In the genomic region with DNA sequence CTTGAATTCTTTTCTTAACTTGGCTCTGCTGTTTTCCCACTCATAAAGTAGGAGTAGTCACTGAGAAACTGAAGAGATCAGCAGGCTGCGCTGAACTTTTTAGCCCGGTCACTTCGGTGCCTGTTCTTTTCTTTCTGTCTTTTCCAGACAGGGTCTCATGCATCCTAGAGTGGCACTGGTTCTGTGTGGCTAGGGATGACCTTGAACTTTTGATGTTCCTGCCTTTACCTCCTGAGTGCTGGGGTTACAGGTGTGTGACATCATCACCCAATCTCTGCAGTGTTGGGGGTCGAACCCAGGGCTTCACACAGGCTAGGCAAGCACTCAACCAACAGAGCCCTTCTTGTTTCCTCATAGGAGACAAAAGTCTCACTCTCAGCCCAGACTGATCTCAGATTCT, we compare ENCODE assay signal across 26 mouse cellular contexts. TPM values are rescaled to one million over a fixed set of nuclear protein-coding genes. Genes with fewer than 3 reads are reported as not detected.
A peak's percentile ranks its signal among the peaks of the same experiment; 100 is the strongest.
DNase-seq lines count a peak whose midpoint lies in the region; ATAC-seq lines count a peak whose summit lies in the region.
"Had no signal": no experiment of that assay in that cellular context is flagged by ENCODE, and none has a peak within 500 bp of the region (broad histone marks: within the 10 kb centered on the region; RNA-seq: fewer than 3 reads in every experiment).

No protein-coding gene starts in this region.

- H3K36me3 ChIP-seq in embryonic facial prominence, embryonic 12.5 days: no peaks in the 10 kb centered on the region
- no peaks in the 10 kb centered on the region for H3K36me3 ChIP-seq in embryonic facial prominence, embryonic 10.5 days (replicated peaks)
- H3K36me3 ChIP-seq in midbrain, embryonic 11.5 days (ENCODE audit: control insufficient read depth, insufficient read depth, low read length): no peaks in the 10 kb centered on the region
- no peaks in the 10 kb centered on the region for H3K36me3 ChIP-seq in midbrain, embryonic 13.5 days
- no peaks in the 10 kb centered on the region for H3K36me3 ChIP-seq in neural tube, embryonic 15.5 days
- H3K36me3 ChIP-seq: G1E had no signal

- H3K4me2 ChIP-seq in embryonic facial prominence, embryonic 12.5 days (replicated peaks): no peak overlapping the region
- H3K4me2 ChIP-seq in midbrain, embryonic 11.5 days: no peak overlapping the region
- no peak overlapping the region for H3K4me2 ChIP-seq in midbrain, embryonic 13.5 days (replicated peaks)
- no peak overlapping the region for H3K4me2 ChIP-seq in neural tube, embryonic 15.5 days

- 92% methylated on average over 4 of the region's 4 CpGs for WGBS in embryonic facial prominence, embryonic 12.5 days
- 91% methylated on average over 4 of the region's 4 CpGs for WGBS in embryonic facial prominence, embryonic 10.5 days
- 89% methylated on average over 4 of the region's 4 CpGs for WGBS in midbrain, embryonic 11.5 days
- 97% methylated on average over 4 of the region's 4 CpGs for WGBS in midbrain, embryonic 13.5 days
- WGBS in neural tube, embryonic 15.5 days: 95% methylated on average over 4 of the region's 4 CpGs

- 0 out of 2 replicates have a peak, but pooled peaks have one; percentile 35 for ATAC-seq in embryonic facial prominence, embryonic 12.5 days (ENCODE audit: insufficient number of reproducible peaks, insufficient read depth, low FRiP score, low TSS enrichment)
- no peak for ATAC-seq in midbrain, embryonic 11.5 days (ENCODE audit: low FRiP score)
- no peak for ATAC-seq in midbrain, embryonic 13.5 days
- ATAC-seq in neural tube, embryonic 15.5 days (ENCODE audit: low FRiP score): no peak
- ATAC-seq: activated CD4-positive, CD25-positive, alpha-beta regulatory T cell, adult 4 months; CD4-positive, CD25-positive, alpha-beta regulatory T cell, adult 4 months; Patski had no signal

- no peak overlapping the region for H3K27ac ChIP-seq in embryonic facial prominence, embryonic 12.5 days
- no peak overlapping the region for H3K27ac ChIP-seq in embryonic facial prominence, embryonic 10.5 days (replicated peaks)
- no peak overlapping the region for H3K27ac ChIP-seq in midbrain, embryonic 11.5 days (ENCODE audit: low read depth, low read length)
- no peak overlapping the region for H3K27ac ChIP-seq in midbrain, embryonic 13.5 days
- H3K27ac ChIP-seq in neural tube, embryonic 15.5 days (replicated peaks): no peak overlapping the region

- DNase-seq in embryonic facial prominence, embryonic 10.5 days (ENCODE audit: low spot score): no peak
- peak; percentile 26 for DNase-seq in midbrain, embryonic 11.5 days (ENCODE audit: low spot score, missing footprints)
- DNase-seq in ES-CJ7 (ENCODE audit: low read depth, low spot score) (peak; percentile 78), R1 (ENCODE audit: low read depth, low spot score) (peak; percentile 57)
- no peak for DNase-seq in right cerebral cortex, postnatal 10 days (ENCODE audit: low spot score in 2 of 2)
- DNase-seq: adrenal gland, adult 2 months; adrenal gland, adult 8-10 months; adrenal gland, postnatal 10 days; adrenal gland, postnatal 14 days; adrenal gland, postnatal 25 days; adrenal gland, postnatal 36 days; B cell, adult 2 months; cerebellum, adult 11 months; cerebellum, adult 11-12 months; cerebellum, adult 18-20 months; cerebellum, adult 2 months had no signal

- no peaks in the 10 kb centered on the region; the same call in 1 of the 2 replicates for H3K4me1 ChIP-seq in embryonic facial prominence, embryonic 12.5 days
- H3K4me1 ChIP-seq in embryonic facial prominence, embryonic 10.5 days: 0 out of 2 replicates have a peak, but pooled peaks cover 6% of the 10 kb centered on the region
- no peaks in the 10 kb centered on the region for H3K4me1 ChIP-seq in midbrain, embryonic 11.5 days (ENCODE audit: control insufficient read depth, insufficient read depth, low read length)
- H3K4me1 ChIP-seq in midbrain, embryonic 13.5 days (replicated peaks): no peaks in the 10 kb centered on the region
- H3K4me1 ChIP-seq in neural tube, embryonic 15.5 days: peaks cover 6% of the 10 kb centered on the region; the same call in 1 of the 2 replicates

- no peak overlapping the region for H3K4me3 ChIP-seq in embryonic facial prominence, embryonic 12.5 days
- H3K4me3 ChIP-seq in embryonic facial prominence, embryonic 10.5 days: no peak overlapping the region
- H3K4me3 ChIP-seq in midbrain, embryonic 11.5 days (ENCODE audit: low read depth, low read length): no peak overlapping the region
- no peak overlapping the region for H3K4me3 ChIP-seq in midbrain, embryonic 13.5 days (replicated peaks)
- H3K4me3 ChIP-seq in neural tube, embryonic 15.5 days (replicated peaks): no peak overlapping the region

- H3K27me3 ChIP-seq in embryonic facial prominence, embryonic 12.5 days: no peaks in the 10 kb centered on the region
- no peaks in the 10 kb centered on the region for H3K27me3 ChIP-seq in embryonic facial prominence, embryonic 10.5 days (replicated peaks; ENCODE audit: low read depth, poor library complexity, severe bottlenecking)
- no peaks in the 10 kb centered on the region for H3K27me3 ChIP-seq in midbrain, embryonic 11.5 days (ENCODE audit: control insufficient read depth, insufficient read depth, low read length)
- H3K27me3 ChIP-seq in midbrain, embryonic 13.5 days: no peaks in the 10 kb centered on the region
- no peaks in the 10 kb centered on the region for H3K27me3 ChIP-seq in neural tube, embryonic 15.5 days (replicated peaks)
- H3K27me3 ChIP-seq: CH12.LX, Patski had no signal

- no peak overlapping the region for H3K9ac ChIP-seq in embryonic facial prominence, embryonic 12.5 days
- H3K9ac ChIP-seq in midbrain, embryonic 11.5 days (ENCODE audit: low read length): no peak overlapping the region
- no peak overlapping the region for H3K9ac ChIP-seq in midbrain, embryonic 13.5 days (replicated peaks)
- H3K9ac ChIP-seq in neural tube, embryonic 15.5 days (replicated peaks): no peak overlapping the region

- no peaks in the 10 kb centered on the region; the same call in 1 of the 2 replicates for H3K9me3 ChIP-seq in embryonic facial prominence, embryonic 12.5 days
- H3K9me3 ChIP-seq in embryonic facial prominence, embryonic 10.5 days: no peaks in the 10 kb centered on the region
- no peaks in the 10 kb centered on the region for H3K9me3 ChIP-seq in midbrain, embryonic 11.5 days (ENCODE audit: control insufficient read depth, low read length)
- no peaks in the 10 kb centered on the region for H3K9me3 ChIP-seq in midbrain, embryonic 13.5 days
- no peaks in the 10 kb centered on the region for H3K9me3 ChIP-seq in neural tube, embryonic 15.5 days (replicated peaks)
- H3K9me3 ChIP-seq: G1E had no signal

RNA-seq across cellular contexts. Expression of gene Gm10663, which starts 18.1 kb away (rescaled TPM):
- polyA plus RNA-seq in embryonic facial prominence, embryonic 12.5 days (2016; fragmentation: Nextera tagmentation; extraction: Ambion mirVana): not detected in 2 replicates
- not detected in 2 replicates for polyA plus RNA-seq in embryonic facial prominence, embryonic 10.5 days (2016; fragmentation: Nextera tagmentation; extraction: Ambion mirVana)
- polyA plus RNA-seq in midbrain, embryonic 11.5 days (2014; fragmentation: Nextera tagmentation; extraction: Ambion mirVana): not detected in 2 replicates
- polyA plus RNA-seq in midbrain, embryonic 13.5 days (2015; fragmentation: Nextera tagmentation; extraction: Ambion mirVana): not detected in 2 replicates
- not detected in 2 replicates for polyA plus RNA-seq in neural tube, embryonic 15.5 days (2015; fragmentation: Nextera tagmentation; extraction: Ambion mirVana)
- polyA plus RNA-seq: activated CD4-positive, CD25-positive, alpha-beta regulatory T cell, adult 4 months; adrenal gland, adult 2 months; brain, embryonic 14.5 days; C2C12; CD4-positive, CD25-positive, alpha-beta regulatory T cell, adult 4 months; cerebellum, adult 2 months; G1E; Patski had no signal

RNA-seq across cellular contexts. Expression of gene Apela, which starts 19.6 kb away (rescaled TPM):
- 3.3 and 4.2 TPM in 2 replicates for polyA plus RNA-seq in embryonic facial prominence, embryonic 12.5 days (2016; fragmentation: Nextera tagmentation; extraction: Ambion mirVana)
- polyA plus RNA-seq in embryonic facial prominence, embryonic 10.5 days (2016; fragmentation: Nextera tagmentation; extraction: Ambion mirVana): 1.6 and 2.6 TPM in 2 replicates
- polyA plus RNA-seq in midbrain, embryonic 11.5 days (2014; fragmentation: Nextera tagmentation; extraction: Ambion mirVana): 1.3 and 2.3 TPM in 2 replicates
- polyA plus RNA-seq in midbrain, embryonic 13.5 days (2015; fragmentation: Nextera tagmentation; extraction: Ambion mirVana): 1.3 and 1.7 TPM in 2 replicates
- polyA plus RNA-seq in neural tube, embryonic 15.5 days (2015; fragmentation: Nextera tagmentation; extraction: Ambion mirVana): 2.9 and 4.6 TPM in 2 replicates
- polyA plus RNA-seq: activated CD4-positive, CD25-positive, alpha-beta regulatory T cell, adult 4 months; adrenal gland, adult 2 months; C2C12; CD4-positive, CD25-positive, alpha-beta regulatory T cell, adult 4 months; cerebellum, adult 2 months; G1E had no signal

RNA-seq across cellular contexts. Expression of gene Trim60, which starts 38.3 kb away (rescaled TPM):
- polyA plus RNA-seq in embryonic facial prominence, embryonic 12.5 days (2016; fragmentation: Nextera tagmentation; extraction: Ambion mirVana): not detected in 2 replicates
- polyA plus RNA-seq in embryonic facial prominence, embryonic 10.5 days (2016; fragmentation: Nextera tagmentation; extraction: Ambion mirVana): 0.08 TPM in 1 of 2 replicates, not detected in the other
- not detected in 2 replicates for polyA plus RNA-seq in midbrain, embryonic 11.5 days (2014; fragmentation: Nextera tagmentation; extraction: Ambion mirVana)
- not detected in 2 replicates for polyA plus RNA-seq in midbrain, embryonic 13.5 days (2015; fragmentation: Nextera tagmentation; extraction: Ambion mirVana)
- polyA plus RNA-seq in neural tube, embryonic 15.5 days (2015; fragmentation: Nextera tagmentation; extraction: Ambion mirVana): not detected in 2 replicates
- polyA plus RNA-seq: activated CD4-positive, CD25-positive, alpha-beta regulatory T cell, adult 4 months; adrenal gland, adult 2 months; brain, embryonic 14.5 days; C2C12; CD4-positive, CD25-positive, alpha-beta regulatory T cell, adult 4 months; cerebellum, adult 2 months; G1E had no signal

RNA-seq across cellular contexts. Expression of gene Trim61, which starts 38.4 kb away (rescaled TPM):
- polyA plus RNA-seq in embryonic facial prominence, embryonic 12.5 days (2016; fragmentation: Nextera tagmentation; extraction: Ambion mirVana): 0.22 TPM in 1 of 2 replicates, not detected in the other
- 0.28 TPM in 1 of 2 replicates, not detected in the other for polyA plus RNA-seq in embryonic facial prominence, embryonic 10.5 days (2016; fragmentation: Nextera tagmentation; extraction: Ambion mirVana)
- polyA plus RNA-seq in midbrain, embryonic 11.5 days (2014; fragmentation: Nextera tagmentation; extraction: Ambion mirVana): not detected in 2 replicates
- polyA plus RNA-seq in midbrain, embryonic 13.5 days (2015; fragmentation: Nextera tagmentation; extraction: Ambion mirVana): not detected in 2 replicates
- polyA plus RNA-seq in neural tube, embryonic 15.5 days (2015; fragmentation: Nextera tagmentation; extraction: Ambion mirVana): 0.32 and 0.42 TPM in 2 replicates
- polyA plus RNA-seq: activated CD4-positive, CD25-positive, alpha-beta regulatory T cell, adult 4 months; adrenal gland, adult 2 months; brain, embryonic 14.5 days; C2C12; CD4-positive, CD25-positive, alpha-beta regulatory T cell, adult 4 months; cerebellum, adult 2 months; G1E had no signal

Comparison
In these comparisons a context has a peak if more than half of its experiments do, and no peak if none do; other contexts are left out.
1. DNase-seq: peak in midbrain, embryonic 11.5 days (single experiment), ES-CJ7 (single experiment) and R1 (single experiment); none in embryonic facial prominence, embryonic 10.5 days (single experiment) and right cerebral cortex, postnatal 10 days (0 of 2).